ENCODE assay signal across 8 mouse cellular contexts in genomic region chr17:66106601-66107267, GRCm38 (mm10). TPM values are rescaled to one million over a fixed set of nuclear protein-coding genes. Genes with fewer than 3 reads are reported as not detected.
A peak's percentile ranks its signal among the peaks of the same experiment; 100 is the strongest.
DNase-seq lines count a peak whose midpoint lies in the region; ATAC-seq and TF ChIP-seq lines count a peak whose summit lies in the region.

No protein-coding gene starts in this region.

- peak; percentile 68 for DNase-seq in kidney, adult 2 months
- peak; percentile 55 for DNase-seq in c-Kit-positive CD71-positive TER-119-negative erythroid progenitor cells, embryonic 14.5 days (ENCODE audit: low read depth)
- DNase-seq in gastrocnemius, postnatal 10 days: peak; percentile 64
- DNase-seq in layer of hippocampus, postnatal 10 days (ENCODE audit: low spot score in 2 of 2): peak; percentile 59 to 66
- peak; percentile 53 for DNase-seq in neural tube, embryonic 11.5 days (ENCODE audit: low spot score)
- peak; percentile 83 for DNase-seq in thymus, postnatal 4 days

- H3K4me1 ChIP-seq in kidney, adult 2 months (ENCODE audit: control insufficient read depth, insufficient read depth, low read length): no peaks in the 10 kb centered on the region; the same call in 1 of the 2 replicates
- H3K4me1 ChIP-seq in kidney, embryonic 15.5 days: peaks cover 10% of the 10 kb centered on the region
- peaks cover 2% of the 10 kb centered on the region for H3K4me1 ChIP-seq in ES-Bruce4 (ENCODE audit: control insufficient read depth, insufficient read depth, low read length)
- 0 out of 2 replicates have a peak, but pooled peaks cover 3% of the 10 kb centered on the region for H3K4me1 ChIP-seq in neural tube, embryonic 11.5 days (ENCODE audit: control insufficient read depth, insufficient read depth, low read length)

- ATAC-seq in kidney, embryonic 15.5 days (replicated peaks; ENCODE audit: low FRiP score): no peak
- ATAC-seq in neural tube, embryonic 11.5 days (ENCODE audit: insufficient read depth, low FRiP score, low TSS enrichment): no peak

- no peaks in the 10 kb centered on the region for H3K36me3 ChIP-seq in kidney, adult 2 months (ENCODE audit: control insufficient read depth, insufficient read depth, low read length)
- no peaks in the 10 kb centered on the region for H3K36me3 ChIP-seq in kidney, embryonic 15.5 days
- no peaks in the 10 kb centered on the region for H3K36me3 ChIP-seq in ES-Bruce4 (ENCODE audit: control insufficient read depth, insufficient read depth, low read length, poor library complexity, severe bottlenecking)
- H3K36me3 ChIP-seq in neural tube, embryonic 11.5 days (ENCODE audit: control insufficient read depth, insufficient read depth, low read length): no peaks in the 10 kb centered on the region

- no peaks in the 10 kb centered on the region for H3K27me3 ChIP-seq in kidney, adult 2 months (replicated peaks; ENCODE audit: control insufficient read depth, insufficient read depth, low read length)
- no peaks in the 10 kb centered on the region for H3K27me3 ChIP-seq in kidney, embryonic 15.5 days
- H3K27me3 ChIP-seq in ES-Bruce4 (ENCODE audit: control insufficient read depth, insufficient read depth, low read length, poor library complexity, severe bottlenecking): no peaks in the 10 kb centered on the region
- no peaks in the 10 kb centered on the region for H3K27me3 ChIP-seq in neural tube, embryonic 11.5 days (ENCODE audit: control insufficient read depth, insufficient read depth, low read length)

- TF ChIP-seq EP300 in ES-Bruce4 (IDR thresholded peaks at IDR 0.05; ENCODE audit: insufficient read depth, low read depth, low read length): no peak

- no peak overlapping the region for H3K4me2 ChIP-seq in kidney, embryonic 15.5 days
- no peak overlapping the region for H3K4me2 ChIP-seq in neural tube, embryonic 11.5 days (ENCODE audit: low read depth)

- H3K9me3 ChIP-seq in kidney, embryonic 15.5 days (replicated peaks): no peaks in the 10 kb centered on the region
- H3K9me3 ChIP-seq in ES-Bruce4 (replicated peaks; ENCODE audit: control insufficient read depth, insufficient read depth, low read length, poor library complexity, severe bottlenecking): no peaks in the 10 kb centered on the region
- no peaks in the 10 kb centered on the region for H3K9me3 ChIP-seq in neural tube, embryonic 11.5 days (ENCODE audit: control insufficient read depth, low read length)

- no peak overlapping the region for H3K9ac ChIP-seq in kidney, embryonic 15.5 days
- no peak overlapping the region for H3K9ac ChIP-seq in ES-Bruce4 (ENCODE audit: low read depth, poor library complexity, severe bottlenecking)
- no peak overlapping the region for H3K9ac ChIP-seq in neural tube, embryonic 11.5 days (ENCODE audit: low read length)

- no peak for TF ChIP-seq POLR2A in kidney, adult 2 months (IDR thresholded peaks at IDR 0.05; ENCODE audit: low read depth, low read length)
- no peak for TF ChIP-seq POLR2A in ES-Bruce4 (IDR thresholded peaks at IDR 0.05; ENCODE audit: insufficient read depth, low read length)

- TF ChIP-seq CTCF in kidney, adult 2 months (conservative IDR thresholded peaks at IDR 0.05; ENCODE audit: insufficient read depth, insufficient read length, low read depth, low read length): peak; percentile 74
- TF ChIP-seq CTCF in ES-Bruce4 (IDR thresholded peaks at IDR 0.05; ENCODE audit: low read depth, low read length): peak; percentile 68

- 51% methylated on average over 10 of the region's 10 CpGs for WGBS in kidney, adult 2 months
- 55% methylated on average over 10 of the region's 10 CpGs for WGBS in kidney, embryonic 15.5 days
- WGBS in neural tube, embryonic 11.5 days: 55% methylated on average over 10 of the region's 10 CpGs

- no peak overlapping the region for H3K4me3 ChIP-seq in kidney, adult 2 months (ENCODE audit: insufficient read depth, low read depth, low read length)
- no peak overlapping the region for H3K4me3 ChIP-seq in kidney, embryonic 15.5 days (replicated peaks)
- no peak overlapping the region for H3K4me3 ChIP-seq in ES-Bruce4 (ENCODE audit: low read depth, low read length)
- no peak overlapping the region for H3K4me3 ChIP-seq in neural tube, embryonic 11.5 days (ENCODE audit: low read depth, low read length)

- no peak overlapping the region for H3K27ac ChIP-seq in kidney, adult 2 months (ENCODE audit: insufficient read depth, low read depth, low read length)
- H3K27ac ChIP-seq in kidney, embryonic 15.5 days: no peak overlapping the region
- H3K27ac ChIP-seq in ES-Bruce4 (ENCODE audit: insufficient read depth, low read length): no peak overlapping the region
- H3K27ac ChIP-seq in neural tube, embryonic 11.5 days (ENCODE audit: low read depth, low read length): no peak overlapping the region

RNA-seq across cellular contexts. Expression of gene Washc1, which starts 4.6 kb away (rescaled TPM):
- 37.1 and 41.6 TPM in 2 replicates for polyA plus RNA-seq in kidney, adult 2 months (2012; rRNA removed)
- polyA plus RNA-seq in kidney, embryonic 15.5 days (2015; fragmentation: Nextera tagmentation; extraction: Ambion mirVana): 40.3 and 41.7 TPM in 2 replicates
- polyA plus RNA-seq in ES-Bruce4 (2011; ENCODE audit: insufficient read depth, insufficient read length, low read depth, missing spikeins): 23.5 and 26.9 TPM in 2 replicates
- 10 to 100 TPM; 16.4 to 17.2 TPM for total RNA-seq in gastrocnemius, postnatal 10 days (2021)
- total RNA-seq in layer of hippocampus, postnatal 10 days (2021): 10 to 100 TPM; 48.4 to 52.9 TPM
- polyA plus RNA-seq in neural tube, embryonic 11.5 days (2014; fragmentation: Nextera tagmentation; extraction: Ambion mirVana): 31.1 and 31.5 TPM in 2 replicates

RNA-seq across cellular contexts. Expression of gene Ndufv2, which starts 5.4 kb away (rescaled TPM):
- polyA plus RNA-seq in kidney, adult 2 months (2012; rRNA removed): 117 and 159 TPM in 2 replicates
- 364 and 390 TPM in 2 replicates for polyA plus RNA-seq in kidney, embryonic 15.5 days (2015; fragmentation: Nextera tagmentation; extraction: Ambion mirVana)
- polyA plus RNA-seq in ES-Bruce4 (2011; ENCODE audit: insufficient read depth, insufficient read length, low read depth, missing spikeins): 211 and 233 TPM in 2 replicates
- total RNA-seq in gastrocnemius, postnatal 10 days (2021): 100 to 1,000 TPM; 571 to 625 TPM
- total RNA-seq in layer of hippocampus, postnatal 10 days (2021): 100 to 1,000 TPM; 229 to 246 TPM
- 321 and 347 TPM in 2 replicates for polyA plus RNA-seq in neural tube, embryonic 11.5 days (2014; fragmentation: Nextera tagmentation; extraction: Ambion mirVana)

RNA-seq across cellular contexts. Expression of gene Ddx11, which starts 16.6 kb away (rescaled TPM):
- polyA plus RNA-seq in kidney, adult 2 months (2012; rRNA removed): 2.0 and 2.4 TPM in 2 replicates
- 23.0 and 26.1 TPM in 2 replicates for polyA plus RNA-seq in kidney, embryonic 15.5 days (2015; fragmentation: Nextera tagmentation; extraction: Ambion mirVana)
- 29.4 and 38.2 TPM in 2 replicates for polyA plus RNA-seq in ES-Bruce4 (2011; ENCODE audit: insufficient read depth, insufficient read length, low read depth, missing spikeins)
- total RNA-seq in gastrocnemius, postnatal 10 days (2021): 1 to 10 TPM; 2.7 to 3.4 TPM
- 1 to 10 TPM; 4.9 to 6.9 TPM for total RNA-seq in layer of hippocampus, postnatal 10 days (2021)
- 16.0 and 16.9 TPM in 2 replicates for polyA plus RNA-seq in neural tube, embryonic 11.5 days (2014; fragmentation: Nextera tagmentation; extraction: Ambion mirVana)

RNA-seq across cellular contexts. Expression of gene Ankrd12, which starts 29.8 kb away (rescaled TPM):
- polyA plus RNA-seq in kidney, adult 2 months (2012; rRNA removed): 3.6 and 4.1 TPM in 2 replicates
- 24.8 and 26.0 TPM in 2 replicates for polyA plus RNA-seq in kidney, embryonic 15.5 days (2015; fragmentation: Nextera tagmentation; extraction: Ambion mirVana)
- 19.5 and 21.8 TPM in 2 replicates for polyA plus RNA-seq in ES-Bruce4 (2011; ENCODE audit: insufficient read depth, insufficient read length, low read depth, missing spikeins)
- total RNA-seq in gastrocnemius, postnatal 10 days (2021): 10 to 100 TPM; 13.1 to 15.3 TPM
- 100 to 1,000 TPM; 102 to 116 TPM for total RNA-seq in layer of hippocampus, postnatal 10 days (2021)
- 33.2 and 34.7 TPM in 2 replicates for polyA plus RNA-seq in neural tube, embryonic 11.5 days (2014; fragmentation: Nextera tagmentation; extraction: Ambion mirVana)
